Mouse (Mus musculus): ENCODE data around the gene Olfr1124. TPM values are rescaled to one million over a fixed set of nuclear protein-coding genes. Genes with fewer than 3 reads are reported as not detected.

Olfr1124 gene
- under 1 TPM; 0.31 to 0.48 TPM for polyA plus RNA-seq (2017; shearing (Covaris generic))

GRCm38 (mm10) chr2:87429975-87430374 lies at the start of gene Olfr1124:
Gene Olfr1124 (plus strand): TSS chr2:87430275.

DNA sequence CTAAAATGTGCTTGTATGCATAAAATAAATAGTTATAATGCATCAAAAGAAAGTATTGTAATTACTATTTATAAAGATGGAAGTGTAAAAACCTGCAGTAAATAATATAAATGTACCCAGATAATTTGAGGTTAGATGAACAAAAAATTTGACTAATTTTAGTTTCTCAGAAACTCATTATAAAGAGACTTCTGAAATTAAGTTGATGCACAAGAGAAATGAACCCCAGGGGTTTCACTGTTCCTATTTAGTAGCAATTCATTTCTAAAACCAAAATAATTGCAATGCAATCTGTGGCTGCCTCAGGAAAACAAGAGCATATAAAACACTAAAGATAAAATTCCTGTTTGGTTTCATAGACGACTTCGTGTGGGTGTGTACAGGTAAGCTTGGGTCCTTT lies 44.5 kb upstream of the Olfr1124 start, which contains the start of gene Olfr1122:
Gene Olfr1122, plus strand, starts transcription at position 301 of the 400 bp plus-strand sequence.

GRCm38 (mm10) chr2:87416335-87416734 lies 13.7 kb upstream of the Olfr1124 start, which contains the start of gene Olfr1123:
Gene Olfr1123 (plus strand): TSS chr2:87416635.

GRCm38 (mm10) chr2:87453662-87454061 lies 23.6 kb downstream of the Olfr1124 start, which contains the start of gene Olfr1126:
Gene Olfr1126 (plus strand): TSS chr2:87453962.

Other genes starting within 250 kb of the Olfr1124 start
- not detected for gene Olfr1112, start 242.5 kb upstream of the Olfr1124 start, polyA plus RNA-seq (2017; shearing (Covaris generic))
- gene Olfr1113, start 221.3 kb upstream of the Olfr1124 start, polyA plus RNA-seq (2017; shearing (Covaris generic)): not detected
- gene Olfr1115, start 182.3 kb upstream of the Olfr1124 start, polyA plus RNA-seq (2017; shearing (Covaris generic)): not detected
- under 1 TPM; 0.06 to 0.15 TPM for gene Olfr1116, start 162.7 kb upstream of the Olfr1124 start, polyA plus RNA-seq (2017; shearing (Covaris generic))
- gene Olfr1118, start 122.7 kb upstream of the Olfr1124 start, polyA plus RNA-seq (2017; shearing (Covaris generic)): not detected
- under 1 TPM; 0.11 to 0.24 TPM for gene Olfr1120, start 75.5 kb upstream of the Olfr1124 start, polyA plus RNA-seq (2017; shearing (Covaris generic))
- gene Olfr1121, start 60.4 kb upstream of the Olfr1124 start, polyA plus RNA-seq (2017; shearing (Covaris generic)): under 1 TPM in 1 of 2 experiments, not detected in 1; 0.42 TPM
- 1 to 10 TPM in 1 of 2 experiments, under 1 TPM in 1; 0.41 to 1.8 TPM for gene Olfr1122, start 44.4 kb upstream of the Olfr1124 start, polyA plus RNA-seq (2017; shearing (Covaris generic))
- not detected for gene Olfr1123, start 13.6 kb upstream of the Olfr1124 start, polyA plus RNA-seq (2017; shearing (Covaris generic))
- gene Olfr1126, start 23.7 kb downstream of the Olfr1124 start, polyA plus RNA-seq (2017; shearing (Covaris generic)): not detected
- gene Pramel7, start 66.8 kb downstream of the Olfr1124 start, polyA plus RNA-seq (2017; shearing (Covaris generic)): under 1 TPM in 1 of 2 experiments, not detected in 1; 0.72 TPM
- under 1 TPM in 1 of 2 experiments, not detected in 1; 0.24 TPM for gene Pramel6, start 76.3 kb downstream of the Olfr1124 start, polyA plus RNA-seq (2017; shearing (Covaris generic))
- not detected for gene Olfr153, start 101.5 kb downstream of the Olfr1124 start, polyA plus RNA-seq (2017; shearing (Covaris generic))
- gene Olfr1128, start 115.3 kb downstream of the Olfr1124 start, polyA plus RNA-seq (2017; shearing (Covaris generic)): 1 to 10 TPM in 1 of 2 experiments, not detected in 1; 1.3 TPM
- not detected for gene Olfr1129, start 143.6 kb downstream of the Olfr1124 start, polyA plus RNA-seq (2017; shearing (Covaris generic))
- not detected for gene Olfr1130, start 175.9 kb downstream of the Olfr1124 start, polyA plus RNA-seq (2017; shearing (Covaris generic))
- gene Olfr1131, start 196.8 kb downstream of the Olfr1124 start, polyA plus RNA-seq (2017; shearing (Covaris generic)): not detected
- gene Olfr1132, start 207.3 kb downstream of the Olfr1124 start, polyA plus RNA-seq (2017; shearing (Covaris generic)): not detected
- not detected for gene Olfr1133, start 217.1 kb downstream of the Olfr1124 start, polyA plus RNA-seq (2017; shearing (Covaris generic))
- under 1 TPM; 0.19 to 0.22 TPM for gene Olfr1134, start 228.2 kb downstream of the Olfr1124 start, polyA plus RNA-seq (2017; shearing (Covaris generic))
- gene Olfr1135, start 243.4 kb downstream of the Olfr1124 start, polyA plus RNA-seq (2017; shearing (Covaris generic)): not detected

All from inflammation-experienced regulatory T-cells (primary cell).